Mouse (Mus musculus) thymus, postnatal 36 days (tissue): ENCODE data around the gene Edc3.

Source experiments
- DNase-seq, 2 experiments: peaks; one replicate each; pipeline ENCODE4 v3.0.0; 2022; ENCODE audit warnings: mixed read lengths in 2 of 2

Edc3 gene

GRCm38 (mm10) chr9:57706496-57706895, 1.8 kb upstream of the Edc3 start:
- no peak for DNase-seq

GRCm38 (mm10) chr9:57708720-57709274, 457 bp downstream of the Edc3 start:
- DNase-seq = peak; percentile 44 to 60

- peak in 1 of 2 experiments; percentile 39 for DNase-seq
These were observed 1.9 kb downstream of the Edc3 start for GRCm38 (mm10) chr9:57710214-57710613.

- no peak for DNase-seq
These were observed 3.9 kb downstream of the Edc3 start for GRCm38 (mm10) chr9:57712194-57712593.

- DNase-seq = no peak
These were observed 10.1 kb downstream of the Edc3 start for GRCm38 (mm10) chr9:57718408-57718807.

GRCm38 (mm10) chr9:57720736-57721135, 12.4 kb downstream of the Edc3 start:
- no peak for DNase-seq

GRCm38 (mm10) chr9:57722371-57722770, 14.0 kb downstream of the Edc3 start:
- DNase-seq = no peak

GRCm38 (mm10) chr9:57723315-57723715, 15.0 kb downstream of the Edc3 start:
- no peak for DNase-seq

GRCm38 (mm10) chr9:57723796-57724195, 15.5 kb downstream of the Edc3 start:
- no peak for DNase-seq

- no peak for DNase-seq
These were observed 16.4 kb downstream of the Edc3 start for GRCm38 (mm10) chr9:57724701-57725100.

GRCm38 (mm10) chr9:57728312-57728711, 20.0 kb downstream of the Edc3 start:
- DNase-seq = no peak

GRCm38 (mm10) chr9:57733606-57734005, 25.3 kb downstream of the Edc3 start:
- DNase-seq = no peak

- DNase-seq = no peak
These were observed 31.5 kb downstream of the Edc3 start for GRCm38 (mm10) chr9:57739863-57740262.

- no peak for DNase-seq
These were observed 36.2 kb downstream of the Edc3 start for GRCm38 (mm10) chr9:57744462-57745091.

- DNase-seq = no peak
These were observed 38.7 kb downstream of the Edc3 start for GRCm38 (mm10) chr9:57747067-57747466.

GRCm38 (mm10) chr9:57748137-57748536, 39.8 kb downstream of the Edc3 start:
- DNase-seq = peak in 1 of 2 experiments; percentile 14

- DNase-seq = peak in 1 of 2 experiments; percentile 11
These were observed 40.5 kb downstream of the Edc3 start for GRCm38 (mm10) chr9:57748831-57749230.

- DNase-seq = peak in 1 of 2 experiments; percentile 18
These were observed 42.6 kb downstream of the Edc3 start for GRCm38 (mm10) chr9:57750901-57751300.

GRCm38 (mm10) chr9:57757578-57757977, 49.2 kb downstream of the Edc3 start:
- no peak for DNase-seq

- DNase-seq = no peak
These were observed 50.2 kb downstream of the Edc3 start for GRCm38 (mm10) chr9:57758528-57758927.

GRCm38 (mm10) chr9:57759289-57759688, 50.9 kb downstream of the Edc3 start:
- DNase-seq = peak; percentile 73 to 74

GRCm38 (mm10) chr9:57760416-57761146, 52.2 kb downstream of the Edc3 start:
- no peak for DNase-seq

GRCm38 (mm10) chr9:57761563-57762551, 53.5 kb downstream of the Edc3 start:
- DNase-seq = peak; percentile 39 to 69
